Mouse (Mus musculus) CH12.LX (cell line): ENCODE data around the gene Spred1. TPM values are rescaled to one million over a fixed set of nuclear protein-coding genes. Genes with fewer than 3 reads are reported as not detected.

ENCODE experiments used
- DNase-seq: peaks from one replicate; pipeline ENCODE4 v3.0.0-alpha.2; 2013; ENCODE audit errors: extremely low read depth
- H3K27ac ChIP-seq: 2 replicates; pipeline ENCODE4 v1.5.1; 2012; ENCODE audit warnings: low read depth, mild to moderate bottlenecking, control low read depth, moderate library complexity; ENCODE audit not compliant: insufficient read depth
- H3K27me3 ChIP-seq: replicated peaks from 2 replicates; pipeline ENCODE3; 2012; ENCODE audit warnings: inconsistent platforms
- H3K36me3 ChIP-seq, 2 experiments: replicated peaks in 1 of 2; 2 replicates each; pipeline versions ENCODE3 to v1.6.1; 2012; ENCODE audit warnings: inconsistent platforms in 1 of 2, low read length in 1 of 2, mild to moderate bottlenecking in 1 of 2, mixed read lengths in 1 of 2, moderate library complexity in 1 of 2; ENCODE audit not compliant: control insufficient read depth in 1 of 2, insufficient read depth in 1 of 2
- H3K4me1 ChIP-seq, 2 experiments: 2 replicates each; pipeline ENCODE4 v1.6.1; 2012; ENCODE audit warnings: inconsistent platforms in 1 of 2, moderate library complexity in 1 of 2; ENCODE audit not compliant: insufficient read depth in 2 of 2, control insufficient read depth in 1 of 2
- H3K4me2 ChIP-seq: 2 replicates; pipeline ENCODE4 v1.6.1; 2012; ENCODE audit warnings: low read depth, mild to moderate bottlenecking, control low read depth; ENCODE audit not compliant: poor library complexity, insufficient read depth, severe bottlenecking
- H3K4me3 ChIP-seq, 3 experiments: fragments of 150-350 bp in 1 of 3; sonication (generic) in 1 of 3; replicated peaks in 1 of 3; 2 replicates each; pipeline versions ENCODE3 to v1.5.1; 2011 to 2012; ENCODE audit warnings: low read depth in 2 of 3, low read length in 2 of 3, mild to moderate bottlenecking in 2 of 3, moderate library complexity in 2 of 3, control low read depth in 1 of 3, improper control_type of control experiment in 1 of 3, inconsistent platforms in 1 of 3, mixed read lengths in 1 of 3; ENCODE audit not compliant: poor library complexity in 1 of 3
- H3K79me2 ChIP-seq: replicated peaks from 2 replicates; pipeline ENCODE4 v1.6.1; 2012; ENCODE audit warnings: mild to moderate bottlenecking, moderate library complexity; ENCODE audit not compliant: control insufficient read depth, poor library complexity, insufficient read depth, severe bottlenecking; ENCODE audit errors: extremely low read depth
- H3K9ac ChIP-seq: 2 replicates; pipeline ENCODE4 v1.6.1; 2012; ENCODE audit warnings: low read depth, mild to moderate bottlenecking, control low read depth, moderate library complexity; ENCODE audit not compliant: insufficient read depth
- H3K9me3 ChIP-seq: replicated peaks from 2 replicates; pipeline ENCODE3; 2012; ENCODE audit warnings: low read length, inconsistent platforms, mixed read lengths
- CHD1 ChIP-seq: IDR thresholded peaks from 2 replicates; pipeline ENCODE4 v1.6.1; 2012; ENCODE audit warnings: low read depth, low read length, improper control_type of control experiment, inconsistent platforms
- CTCF ChIP-seq, 2 experiments: IDR thresholded peaks in 1 of 2; conservative IDR thresholded peaks in 1 of 2; 2 replicates each; pipeline ENCODE4 v1.5.1; 2011 to 2012; ENCODE audit warnings: low read depth in 2 of 2, low read length in 2 of 2, improper control_type of control experiment in 1 of 2, inconsistent platforms in 1 of 2, mild to moderate bottlenecking in 1 of 2, moderate library complexity in 1 of 2
- E2F4 ChIP-seq: IDR thresholded peaks from 2 replicates; pipeline ENCODE4 v1.6.1; 2011; ENCODE audit warnings: low read depth, low read length, improper control_type of control experiment; ENCODE audit not compliant: insufficient replicate concordance
- ELF1 ChIP-seq: IDR thresholded peaks from 2 replicates; pipeline ENCODE4 v1.6.1; 2014; ENCODE audit warnings: low read depth, mild to moderate bottlenecking, inconsistent platforms, low read length, improper control_type of control experiment
- JUN ChIP-seq: IDR thresholded peaks from 2 replicates; pipeline ENCODE4 v1.6.1; 2011; ENCODE audit warnings: low read depth, mild to moderate bottlenecking, low read length, improper control_type of control experiment, moderate library complexity; ENCODE audit not compliant: insufficient read depth
- KAT2A ChIP-seq: IDR thresholded peaks from 2 replicates; pipeline ENCODE4 v1.6.1; 2012; ENCODE audit warnings: low read length, improper control_type of control experiment, inconsistent platforms; ENCODE audit not compliant: insufficient replicate concordance
- MAX ChIP-seq: IDR thresholded peaks from 2 replicates; pipeline ENCODE4 v1.6.1; 2011; ENCODE audit warnings: low read length, improper control_type of control experiment
- MAZ ChIP-seq: IDR thresholded peaks from 2 replicates; pipeline ENCODE4 v1.6.1; 2012; ENCODE audit warnings: low read depth, mild to moderate bottlenecking, inconsistent platforms, low read length, improper control_type of control experiment, moderate library complexity
- MEF2A ChIP-seq: IDR thresholded peaks from 2 replicates; pipeline ENCODE4 v1.6.1; 2014; ENCODE audit warnings: low read depth, mild to moderate bottlenecking, inconsistent platforms, low read length, improper control_type of control experiment, borderline replicate concordance
- MYC ChIP-seq: IDR thresholded peaks from 2 replicates; pipeline ENCODE4 v1.6.1; 2011; ENCODE audit warnings: low read depth, mild to moderate bottlenecking, improper control_type of control experiment, low read length
- NRF1 ChIP-seq: IDR thresholded peaks from 2 replicates; pipeline ENCODE4 v1.6.1; 2014; ENCODE audit warnings: low read depth, mild to moderate bottlenecking, inconsistent platforms, low read length, improper control_type of control experiment, moderate library complexity
- POLR2A ChIP-seq: IDR thresholded peaks from 2 replicates; pipeline ENCODE4 v1.6.1; 2011; ENCODE audit warnings: low read depth, mild to moderate bottlenecking, improper control_type of control experiment, low read length
- RAD21 ChIP-seq: IDR thresholded peaks from 2 replicates; pipeline ENCODE4 v1.6.1; 2011; ENCODE audit warnings: low read depth, mild to moderate bottlenecking, low read length, improper control_type of control experiment, moderate library complexity
- SIN3A ChIP-seq: IDR thresholded peaks from 2 replicates; pipeline ENCODE4 v1.6.1; 2012; ENCODE audit warnings: low read length, improper control_type of control experiment, inconsistent platforms
- SMC3 ChIP-seq: IDR thresholded peaks from 2 replicates; pipeline ENCODE4 v1.6.1; 2011; ENCODE audit warnings: low read depth, low read length, improper control_type of control experiment
- TBP ChIP-seq: conservative IDR thresholded peaks from 2 replicates; pipeline ENCODE4 v1.6.1; 2011; ENCODE audit warnings: low read depth, low read length, improper control_type of control experiment
- TCF12 ChIP-seq: IDR thresholded peaks from 2 replicates; pipeline ENCODE4 v1.6.1; 2014; ENCODE audit warnings: low read depth, mild to moderate bottlenecking, inconsistent platforms, low read length, improper control_type of control experiment
- UBTF ChIP-seq: IDR thresholded peaks from 2 replicates; pipeline ENCODE4 v1.6.1; 2012; ENCODE audit warnings: low read depth, mild to moderate bottlenecking, inconsistent platforms, low read length, improper control_type of control experiment, moderate library complexity
- USF1 ChIP-seq: IDR thresholded peaks from 2 replicates; pipeline ENCODE4 v1.6.1; 2014; ENCODE audit warnings: low read depth, mild to moderate bottlenecking, inconsistent platforms, low read length, improper control_type of control experiment
- ZC3H11A ChIP-seq: IDR thresholded peaks from 2 replicates; pipeline ENCODE4 v1.6.1; 2012; ENCODE audit warnings: low read depth, mild to moderate bottlenecking, inconsistent platforms, low read length, improper control_type of control experiment
- ZKSCAN1 ChIP-seq: IDR thresholded peaks from 2 replicates; pipeline ENCODE4 v1.6.1; 2012; ENCODE audit warnings: low read depth, inconsistent platforms, low read length, improper control_type of control experiment, borderline replicate concordance
- ZNF384 ChIP-seq: IDR thresholded peaks from 2 replicates; pipeline ENCODE4 v1.6.1; 2012; ENCODE audit warnings: low read depth, low read length, improper control_type of control experiment, inconsistent platforms
- dilution Hi-C: fragments of 300-500 bp; cut with MboI; formaldehyde crosslinking; loops from 2 replicates; pipeline ENCODE4 v1.14.3; 2020; ENCODE audit warnings: low sequenced_read_pairs; ENCODE audit not compliant: extremely low pct_unique_long_range_greater_than_20kb, extremely low pct_ligation_motif_present
- in situ Hi-C: fragments of 300-500 bp; cut with MboI; formaldehyde crosslinking; loops from 3 replicates; pipeline ENCODE4 v1.14.3; 2019; ENCODE audit warnings: low sequenced_read_pairs, low pct_ligation_motif_present, low pct_unique_long_range_greater_than_20kb, mixed read lengths
- polyA plus RNA-seq: library from polyadenylated mRNA; unstranded; fragments of >175 nt; gene quantifications from 2 replicates; pipeline ENCODE4 v1.2.1, GENCODE M21; 2012; ENCODE audit warnings: low read depth; ENCODE audit not compliant: insufficient read length
- total RNA-seq, 2 experiments: library from RNA; depleted of rRNA; stranded (reverse); fragments of 300-350 nt in 1 of 2; fragments of >200 nt in 1 of 2; gene quantifications; 2 replicates each; pipeline ENCODE4 v1.2.3; 2012 to 2014

Spred1 gene
- total and polyA plus RNA-seq, 3 experiments: 6.9 to 16.5 (median 8.8) TPM

DNA sequence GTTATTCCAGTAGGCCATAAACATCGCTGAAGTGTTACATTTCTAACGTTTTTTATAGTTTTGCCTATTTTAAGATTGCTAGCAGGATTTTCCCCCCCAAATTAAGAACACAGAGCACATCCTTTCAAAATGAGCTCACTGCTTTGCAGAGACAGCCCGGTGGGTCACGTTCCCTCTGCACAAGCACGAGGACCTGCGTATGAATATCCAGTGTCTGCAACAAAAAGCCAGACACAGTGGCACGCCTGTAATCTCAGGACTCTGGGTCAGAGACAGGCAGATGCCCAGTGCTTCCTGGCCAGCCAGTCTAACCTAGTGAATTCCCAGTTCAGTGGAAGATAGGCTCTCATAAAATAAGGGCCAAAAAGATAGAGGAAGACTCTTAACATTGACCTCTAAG is 109.1 kb downstream of the Spred1 start:
- peaks cover 0 to 8% of the 10 kb centered on the region in 2 experiments; a peak in 2 of 4 replicates for H3K4me1 ChIP-seq
- in situ Hi-C loops: loop anchor here (5.0 kb wide), 1 partner anchor 333 kb away; no protein-coding TSS in a partner anchor
- dilution Hi-C loops: no loop called here

DNA sequence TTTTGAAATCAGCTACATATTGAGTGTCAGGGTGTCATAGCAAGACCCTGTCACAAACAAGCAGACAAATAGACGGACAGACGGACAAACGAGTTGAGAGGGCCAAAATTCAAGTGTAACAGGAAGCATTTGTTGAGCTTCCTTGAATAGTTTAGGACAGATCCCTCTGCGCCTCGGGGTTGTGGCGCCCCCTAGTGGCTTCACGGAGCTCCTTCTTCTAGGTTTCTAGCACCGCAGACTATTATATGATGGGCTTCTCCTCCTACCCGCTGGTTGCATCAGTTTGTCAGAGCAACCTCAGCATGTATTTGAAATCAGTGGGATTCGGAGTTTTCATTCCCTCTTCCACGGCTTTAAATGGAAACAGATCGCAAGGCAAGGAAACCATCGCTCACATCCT is 110.1 kb downstream of the Spred1 start:
- Histone ChIP-seq H3K9ac (peak overlapping the region; percentile 57; the same call in 1 of the 2 replicates), H3K4me1 (peaks cover 0 to 8% of the 10 kb centered on the region in 2 experiments; a peak in 2 of 4 replicates), H3K27ac (no peak overlapping the region), H3K4me2 (peak overlapping the region; percentile 30; the same call in 1 of the 2 replicates)
- dilution Hi-C loops: no loop called here
- peak; percentile 86 for DNase-seq
- TF ChIP-seq TCF12 (peak; percentile 23; the same call in 1 of the 2 replicates), ELF1 (peak; percentile 60), SMC3 (peak; percentile 88), SIN3A (0 out of 2 replicates have a peak, but pooled peaks have one; percentile 31), MEF2A (0 out of 2 replicates have a peak, but pooled peaks have one; percentile 16), MAX (no peak), RAD21 (peak; percentile 90), E2F4 (no peak), CTCF (conservative IDR thresholded peaks at IDR 0.05 in 1 of 2, IDR thresholded peaks at IDR 0.05 in 1 of 2; ENCODE audit: low read depth in 2 of 2, low read length in 2 of 2) (peak; percentile 75 to 91), TBP (0 out of 2 replicates have a peak, but pooled peaks have one; percentile 18), ZC3H11A (peak; percentile 64)
- TF ChIP-seq, all 38 proteins: peak for 9
- Histone ChIP-seq H3K27me3 (no peaks in the 10 kb centered on the region), H3K9me3 (no peaks in the 10 kb centered on the region), H3K36me3 (no peaks in the 10 kb centered on the region), H3K79me2 (no peaks in the 10 kb centered on the region), H3K4me3 (peak overlapping the region in 2 of 3 experiments; percentile 25 to 34)
- in situ Hi-C loops: loop anchor here (5.0 kb wide), 1 partner anchor 334 kb away; no protein-coding TSS in a partner anchor

More for the DNA sequence above, 109.1 kb downstream of the Spred1 start:
- Histone ChIP-seq H3K9me3 (no peaks in the 10 kb centered on the region), H3K27me3 (no peaks in the 10 kb centered on the region), H3K4me2 (no peak overlapping the region), H3K36me3 (no peaks in the 10 kb centered on the region), H3K4me3 (no peak overlapping the region), H3K9ac (no peak overlapping the region), H3K27ac (no peak overlapping the region), H3K79me2 (no peaks in the 10 kb centered on the region)
- DNase-seq: no peak
- TF ChIP-seq USF1 (no peak), CHD1 (no peak), NRF1 (no peak), ZNF384 (no peak), TBP (no peak), ZKSCAN1 (no peak), ZC3H11A (no peak), UBTF (no peak), POLR2A (no peak), JUN (no peak), ELF1 (no peak), MAZ (no peak), MYC (no peak), TCF12 (no peak), SIN3A (no peak), KAT2A (no peak)
